Mouse (Mus musculus) intestine, postnatal 0 days (tissue): ENCODE measurements around the gene Slc37a3. TPM values are rescaled to one million over a fixed set of nuclear protein-coding genes. Genes with fewer than 3 reads are reported as not detected.
"Not testable (repeated sequence)": the region's sequence is repeated elsewhere in the genome, so short reads cannot be mapped to it uniquely, and the experiment has no call there.

Experiments
- ATAC-seq: fragments of 200-750 bp; cut with Nextera tagmentation; 2 replicates; pipeline ENCODE4 v1.8.0; 2017; ENCODE audit warnings: mild to moderate bottlenecking, moderate TSS enrichment, moderate library complexity
- H3K27ac ChIP-seq: fragments of 300-500 bp; sonication (generic); 2 replicates; pipeline ENCODE4 v1.5.1; 2014; ENCODE audit warnings: mild to moderate bottlenecking, low read depth, low read length, moderate library complexity
- H3K27me3 ChIP-seq: fragments of 300-500 bp; sonication (generic); replicated peaks from 2 replicates; pipeline ENCODE4 v1.6.1; 2014; ENCODE audit warnings: low read length, mixed read lengths; ENCODE audit not compliant: control insufficient read depth, insufficient read depth
- H3K36me3 ChIP-seq: fragments of 300-500 bp; sonication (generic); 2 replicates; pipeline ENCODE4 v1.6.1; 2014; ENCODE audit warnings: mild to moderate bottlenecking, moderate library complexity; ENCODE audit not compliant: control insufficient read depth, insufficient read depth
- H3K4me1 ChIP-seq: fragments of 300-500 bp; sonication (generic); replicated peaks from 2 replicates; pipeline ENCODE4 v1.6.1; 2014; ENCODE audit warnings: antibody characterized with exemption, low read length, mixed read lengths; ENCODE audit not compliant: control insufficient read depth, insufficient read depth
- H3K4me2 ChIP-seq: fragments of 300-500 bp; sonication (generic); replicated peaks from 2 replicates; pipeline ENCODE4 v1.6.1; 2014; ENCODE audit warnings: low read depth, mild to moderate bottlenecking, moderate library complexity
- H3K4me3 ChIP-seq: fragments of 300-500 bp; sonication (generic); 2 replicates; pipeline ENCODE4 v1.5.1; 2014; ENCODE audit warnings: low read depth, low read length
- H3K9ac ChIP-seq: fragments of 300-500 bp; sonication (generic); 2 replicates; pipeline ENCODE4 v1.6.1; 2014; ENCODE audit warnings: mild to moderate bottlenecking, low read depth, low read length
- H3K9me3 ChIP-seq: fragments of 300-500 bp; sonication (generic); 2 replicates; pipeline ENCODE4 v1.6.1; 2016; ENCODE audit warnings: mixed run types; ENCODE audit not compliant: control insufficient read depth
- CTCF ChIP-seq: sonication (generic); IDR thresholded peaks from 2 replicates; pipeline ENCODE4 v1.5.1; 2016; ENCODE audit warnings: low read depth, mild to moderate bottlenecking, control low read depth, antibody characterized with exemption, moderate library complexity
- whole genome bisulfite sequencing: fragments of 180-500 bp; shearing (Covaris S2); extraction: QIAGEN DNeasy Blood & Tissue Kit; methylation state at CpG from one replicate; pipeline ENCODE4 v1.1.7; 2014; 5-methylcytosine and 5-hydroxymethylcytosine counted together
- polyA plus RNA-seq: library from polyadenylated mRNA; unstranded; fragments of >200 nt; fragmentation: Nextera tagmentation; extraction: Ambion mirVana; gene quantifications from 2 replicates; pipeline ENCODE4 v1.2.1, GENCODE M21; 2015

The Slc37a3 gene
- polyA plus RNA-seq, 1 experiment from 2014 or later: 36.1 TPM

DNA sequence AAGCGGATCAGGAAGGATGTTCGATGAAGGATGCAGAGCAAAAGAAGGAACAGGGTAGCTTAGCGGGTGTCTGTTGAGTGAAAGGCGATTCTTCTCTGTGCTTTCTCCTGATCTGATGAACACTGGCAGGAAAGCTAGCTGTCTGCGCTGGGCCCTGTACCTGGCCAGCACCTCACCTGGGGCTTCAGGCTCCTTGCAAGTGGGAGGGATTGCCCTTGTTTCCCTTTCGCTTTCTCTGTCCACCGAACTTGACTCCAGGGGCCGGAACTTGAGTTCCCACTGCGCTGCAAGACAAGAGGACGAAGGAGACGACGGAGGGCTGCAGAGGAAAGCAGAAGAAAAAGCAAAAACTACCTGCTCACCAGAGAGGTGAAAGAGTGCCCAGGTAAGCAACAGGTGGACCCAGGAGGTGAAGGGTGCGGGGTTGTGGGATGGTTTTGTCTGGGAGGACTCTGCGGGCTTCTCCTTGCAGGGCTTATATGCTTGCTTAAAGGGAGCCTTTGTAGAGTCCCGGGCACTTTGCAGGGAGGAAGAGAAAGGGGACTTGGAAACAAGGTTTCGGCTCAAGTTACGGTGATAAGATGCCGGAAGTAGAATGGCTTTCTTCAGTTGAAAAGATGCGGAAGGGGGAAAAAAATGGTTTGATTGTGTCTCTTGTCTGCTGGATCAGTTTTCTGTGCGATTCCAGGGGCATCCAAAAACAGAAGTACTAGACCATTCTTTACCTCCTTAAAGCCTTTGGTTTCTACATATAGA, 3.8 kb upstream of the Slc37a3 start, which contains the start of gene Rab19:
TSS of gene Rab19 (plus strand) at position 51 of the 756 bp plus-strand sequence.
- peak; percentile 52 for ATAC-seq
- TF ChIP-seq CTCF: no peak
- H3K27ac ChIP-seq: peak within 1 kb of the TSS; percentile 63

GRCm38 (mm10) chr6:39380276-39380675, 2.8 kb upstream of the Slc37a3 start:
- no peak for ATAC-seq
- Histone ChIP-seq H3K9me3 (no peaks in the 10 kb centered on the region), H3K36me3 (no peaks in the 10 kb centered on the region), H3K4me1 (peaks cover 5% of the 10 kb centered on the region; the same call in 1 of the 2 replicates), H3K27me3 (no peaks in the 10 kb centered on the region), H3K4me2 (no peak overlapping the region), H3K9ac (no peak overlapping the region), H3K4me3 (no peak overlapping the region), H3K27ac (no peak overlapping the region)
- no peak for TF ChIP-seq CTCF
- WGBS: 92% methylated on average over 3 of the region's 3 CpGs

More for the DNA sequence above, 3.8 kb upstream of the Slc37a3 start, which contains the start of gene Rab19:
- Histone ChIP-seq H3K36me3 (no peaks in the 10 kb centered on the region), H3K4me3 (peak within 1 kb of the TSS; percentile 47), H3K4me2 (peak within 1 kb of the TSS; percentile 67), H3K9ac (peak within 1 kb of the TSS; percentile 35), H3K27me3 (no peaks in the 10 kb centered on the region), H3K9me3 (no peaks in the 10 kb centered on the region), H3K4me1 (peaks cover 4% of the 10 kb centered on the region; the same call in 1 of the 2 replicates)
- 4% methylated on average over 20 of the region's 20 CpGs for WGBS

- WGBS: 81% methylated on average over 8 of the region's 8 CpGs
- H3K36me3 ChIP-seq: no peaks in the 10 kb centered on the region
- no peak overlapping the region for H3K4me3 ChIP-seq
- H3K9ac ChIP-seq: no peak overlapping the region
- H3K9me3 ChIP-seq: no peaks in the 10 kb centered on the region
- TF ChIP-seq CTCF: no peak
- H3K27me3 ChIP-seq: no peaks in the 10 kb centered on the region
- H3K27ac ChIP-seq: no peak overlapping the region
- ATAC-seq: no peak
- no peak overlapping the region for H3K4me2 ChIP-seq
- peaks cover 5% of the 10 kb centered on the region; the same call in 1 of the 2 replicates for H3K4me1 ChIP-seq
These were observed 2.3 kb upstream of the Slc37a3 start for GRCm38 (mm10) chr6:39379749-39380148.

DNA sequence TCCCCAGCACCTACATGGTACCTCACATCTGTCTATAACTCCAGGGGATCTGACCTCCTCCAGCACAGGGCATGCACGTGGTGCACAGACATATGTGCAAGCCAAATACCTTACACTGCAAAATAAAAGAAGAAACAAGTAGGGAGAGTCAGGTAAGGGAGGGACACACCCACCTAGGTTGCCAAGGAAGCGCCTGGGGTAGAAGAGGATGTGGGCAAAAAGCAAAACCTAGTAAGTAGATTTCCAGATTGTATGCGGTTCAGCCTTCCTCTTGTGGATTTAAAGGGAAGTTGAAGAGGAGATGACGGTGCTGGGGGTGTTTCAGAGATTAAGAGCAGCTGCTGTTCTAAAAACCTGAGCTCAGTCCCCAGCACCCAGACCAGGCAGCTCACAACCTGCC, 1.7 kb upstream of the Slc37a3 start:
- no peak overlapping the region for H3K4me3 ChIP-seq
- H3K27ac ChIP-seq: no peak overlapping the region
- no peaks in the 10 kb centered on the region for H3K27me3 ChIP-seq
- no peaks in the 10 kb centered on the region for H3K9me3 ChIP-seq
- H3K36me3 ChIP-seq: no peaks in the 10 kb centered on the region
- ATAC-seq: no peak
- TF ChIP-seq CTCF: no peak
- H3K9ac ChIP-seq: no peak overlapping the region
- no peak overlapping the region for H3K4me2 ChIP-seq
- peaks cover 5% of the 10 kb centered on the region; the same call in 1 of the 2 replicates for H3K4me1 ChIP-seq
- 45% methylated on average over 4 of the region's 4 CpGs for WGBS

DNA sequence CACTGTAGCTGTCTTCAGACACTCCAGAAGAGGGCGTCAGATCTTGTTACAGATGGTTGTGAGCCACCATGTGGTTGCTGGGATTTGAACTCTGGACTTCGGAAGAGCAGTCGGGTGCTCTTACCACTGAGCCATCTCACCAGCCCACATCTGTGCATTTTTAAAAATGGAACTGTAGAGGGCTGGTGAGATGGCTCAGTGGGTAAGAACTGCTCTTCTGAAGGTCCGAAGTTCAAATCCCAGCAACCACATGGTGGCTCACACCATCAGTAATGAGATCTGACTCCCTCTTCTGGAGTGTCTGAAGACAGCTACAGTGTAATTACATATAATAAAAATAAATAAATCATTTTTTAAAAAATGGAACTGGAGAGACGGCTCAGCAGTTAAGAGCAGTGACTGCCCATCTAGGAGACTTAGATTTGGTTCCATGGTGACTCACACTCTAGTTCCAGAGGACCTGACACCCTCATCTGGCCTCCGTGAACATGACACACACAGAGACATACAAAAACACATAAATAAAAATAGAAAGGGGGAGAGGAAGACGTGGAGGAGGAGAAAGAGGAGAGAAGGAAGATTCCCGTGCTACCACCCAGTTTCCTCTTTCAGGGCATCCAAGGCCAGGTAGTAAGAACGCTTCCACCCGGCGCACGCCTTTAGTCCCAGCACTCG, 823 bp upstream of the Slc37a3 start:
- not testable (repeated sequence) for H3K4me3 ChIP-seq, H3K4me2 ChIP-seq, H3K36me3 ChIP-seq, H3K9me3 ChIP-seq, H3K9ac ChIP-seq, H3K4me1 ChIP-seq, H3K27me3 ChIP-seq, H3K27ac ChIP-seq
- ATAC-seq: 0 out of 2 replicates have a peak, but pooled peaks have one; percentile 1
- WGBS: 79% methylated on average over 13 of the region's 13 CpGs

GRCm38 (mm10) chr6:39376775-39377174, 700 bp downstream of the Slc37a3 start:
- Histone ChIP-seq H3K36me3 (no peaks in the 10 kb centered on the region), H3K27ac (no peak overlapping the region; the same call in 1 of the 2 replicates), H3K4me3 (peak overlapping the region; percentile 92), H3K9me3 (no peaks in the 10 kb centered on the region), H3K4me2 (peak overlapping the region; percentile 85), H3K27me3 (no peaks in the 10 kb centered on the region), H3K9ac (peak overlapping the region; percentile 89), H3K4me1 (peaks cover 5% of the 10 kb centered on the region; the same call in 1 of the 2 replicates)
- 11% methylated on average over 9 of the region's 9 CpGs for WGBS
- TF ChIP-seq CTCF: no peak
- no peak for ATAC-seq
